Mouse (Mus musculus): Measurements from ENCODE around the gene Ttc24. TPM values are rescaled to one million over a fixed set of nuclear protein-coding genes. Genes with fewer than 3 reads are reported as not detected.
A peak's percentile ranks its signal among the peaks of the same experiment; 100 is the strongest.

Gene Ttc24
- polyA plus RNA-seq, 1 experiment from 2014 or later = not detected

- 90% methylated on average over 3 of the region's 3 CpGs for WGBS
These were observed 22.1 kb upstream of the Ttc24 start for GRCm38 (mm10) chr3:88100251-88100650.

GRCm38 (mm10) chr3:88097666-88098065, 19.6 kb upstream of the Ttc24 start:
- H3K36me3 ChIP-seq = peaks cover 71% of the 10 kb centered on the region
- 88% methylated on average over 6 of the region's 6 CpGs for WGBS
- H3K9me3 ChIP-seq = no peaks in the 10 kb centered on the region

More at GRCm38 (mm10) chr3:88100251-88100650, 22.1 kb upstream of the Ttc24 start:
- no peaks in the 10 kb centered on the region for H3K27me3 ChIP-seq
- H3K4me2 ChIP-seq (replicated peaks) = no peak overlapping the region
- H3K4me1 ChIP-seq = no peaks in the 10 kb centered on the region
- H3K9ac ChIP-seq (replicated peaks) = no peak overlapping the region
- H3K4me3 ChIP-seq = no peak overlapping the region
- no peak overlapping the region for H3K27ac ChIP-seq (replicated peaks)
- no peak for ATAC-seq (ENCODE audit: low FRiP score, low read depth)
- H3K36me3 ChIP-seq = peaks cover 74% of the 10 kb centered on the region
- no peaks in the 10 kb centered on the region for H3K9me3 ChIP-seq

GRCm38 (mm10) chr3:88094126-88094525, 16.0 kb upstream of the Ttc24 start:
- Histone ChIP-seq H3K4me3 (no peak overlapping the region), H3K27me3 (no peaks in the 10 kb centered on the region), H3K4me1 (no peaks in the 10 kb centered on the region), H3K36me3 (peaks cover 77% of the 10 kb centered on the region), H3K9me3 (no peaks in the 10 kb centered on the region), H3K27ac (replicated peaks) (no peak overlapping the region), H3K9ac (replicated peaks) (no peak overlapping the region), H3K4me2 (replicated peaks) (no peak overlapping the region)
- no peak for ATAC-seq (ENCODE audit: low FRiP score, low read depth)
- 89% methylated on average over 5 of the region's 5 CpGs for WGBS

More at GRCm38 (mm10) chr3:88097666-88098065, 19.6 kb upstream of the Ttc24 start:
- ATAC-seq (ENCODE audit: low FRiP score, low read depth) = no peak
- H3K4me2 ChIP-seq (replicated peaks) = no peak overlapping the region
- no peaks in the 10 kb centered on the region for H3K4me1 ChIP-seq
- H3K27me3 ChIP-seq = no peaks in the 10 kb centered on the region
- H3K9ac ChIP-seq (replicated peaks) = no peak overlapping the region
- H3K27ac ChIP-seq (replicated peaks) = no peak overlapping the region
- no peak overlapping the region for H3K4me3 ChIP-seq

- ATAC-seq (ENCODE audit: low FRiP score, low read depth) = no peak
- H3K27me3 ChIP-seq = no peaks in the 10 kb centered on the region
- H3K4me3 ChIP-seq = no peak overlapping the region
- H3K4me2 ChIP-seq (replicated peaks) = no peak overlapping the region
- no peaks in the 10 kb centered on the region for H3K4me1 ChIP-seq
- 95% methylated on average over 6 of the region's 6 CpGs for WGBS
- H3K9me3 ChIP-seq = no peaks in the 10 kb centered on the region
- peaks cover 69% of the 10 kb centered on the region for H3K36me3 ChIP-seq
- no peak overlapping the region for H3K27ac ChIP-seq (replicated peaks)
- no peak overlapping the region for H3K9ac ChIP-seq (replicated peaks)
These were observed 12.5 kb upstream of the Ttc24 start for GRCm38 (mm10) chr3:88090616-88091015.

GRCm38 (mm10) chr3:88090106-88090505, 12.0 kb upstream of the Ttc24 start:
- H3K4me2 ChIP-seq (replicated peaks) = no peak overlapping the region
- 94% methylated on average over 7 of the region's 7 CpGs for WGBS
- H3K27ac ChIP-seq (replicated peaks) = no peak overlapping the region
- no peak overlapping the region for H3K4me3 ChIP-seq
- H3K4me1 ChIP-seq = no peaks in the 10 kb centered on the region
- no peak overlapping the region for H3K9ac ChIP-seq (replicated peaks)
- peaks cover 70% of the 10 kb centered on the region for H3K36me3 ChIP-seq
- no peaks in the 10 kb centered on the region for H3K9me3 ChIP-seq
- no peaks in the 10 kb centered on the region for H3K27me3 ChIP-seq
- ATAC-seq (ENCODE audit: low FRiP score, low read depth) = no peak

- Histone ChIP-seq H3K4me3 (no peak overlapping the region), H3K36me3 (peaks cover 54% of the 10 kb centered on the region), H3K27me3 (no peaks in the 10 kb centered on the region), H3K9me3 (no peaks in the 10 kb centered on the region), H3K9ac (replicated peaks) (no peak overlapping the region), H3K4me2 (replicated peaks) (no peak overlapping the region), H3K4me1 (peaks cover 5% of the 10 kb centered on the region), H3K27ac (replicated peaks) (no peak overlapping the region)
- no peak for ATAC-seq (ENCODE audit: low FRiP score, low read depth)
- WGBS = 84% methylated on average over 1 of the region's 1 CpGs
These were observed 9.6 kb upstream of the Ttc24 start for GRCm38 (mm10) chr3:88087688-88088087.

GRCm38 (mm10) chr3:88085459-88085858, 7.4 kb upstream of the Ttc24 start:
- no peak overlapping the region for H3K9ac ChIP-seq (replicated peaks)
- WGBS = 94% methylated on average over 3 of the region's 9 CpGs
- H3K4me3 ChIP-seq = no peak overlapping the region
- peaks cover 32% of the 10 kb centered on the region for H3K36me3 ChIP-seq
- H3K4me2 ChIP-seq (replicated peaks) = no peak overlapping the region
- ATAC-seq (ENCODE audit: low FRiP score, low read depth) = no peak
- H3K4me1 ChIP-seq = peaks cover 17% of the 10 kb centered on the region
- H3K27ac ChIP-seq (replicated peaks) = no peak overlapping the region
- no peaks in the 10 kb centered on the region for H3K27me3 ChIP-seq
- no peaks in the 10 kb centered on the region for H3K9me3 ChIP-seq

GRCm38 (mm10) chr3:88084001-88084400, 5.9 kb upstream of the Ttc24 start:
- no peak overlapping the region for H3K4me2 ChIP-seq (replicated peaks)
- 86% methylated on average over 2 of the region's 2 CpGs for WGBS

GRCm38 (mm10) chr3:88082663-88083062, 4.6 kb upstream of the Ttc24 start:
- WGBS = 23% methylated on average over 4 of the region's 4 CpGs
- H3K4me2 ChIP-seq (replicated peaks) = peak overlapping the region; percentile 69
- H3K9ac ChIP-seq (replicated peaks) = peak overlapping the region; percentile 51; the same call in 1 of the 2 replicates
- H3K36me3 ChIP-seq = 0 out of 2 replicates have a peak, but pooled peaks cover 16% of the 10 kb centered on the region
- peaks cover 17% of the 10 kb centered on the region for H3K4me1 ChIP-seq
- no peak overlapping the region for H3K27ac ChIP-seq (replicated peaks)
- peak overlapping the region; percentile 52 for H3K4me3 ChIP-seq
- H3K27me3 ChIP-seq = no peaks in the 10 kb centered on the region
- no peak for ATAC-seq (ENCODE audit: low FRiP score, low read depth)
- no peaks in the 10 kb centered on the region for H3K9me3 ChIP-seq

More at GRCm38 (mm10) chr3:88084001-88084400, 5.9 kb upstream of the Ttc24 start:
- Histone ChIP-seq H3K27me3 (no peaks in the 10 kb centered on the region), H3K4me3 (no peak overlapping the region), H3K9me3 (no peaks in the 10 kb centered on the region), H3K9ac (replicated peaks) (no peak overlapping the region), H3K4me1 (peaks cover 17% of the 10 kb centered on the region), H3K27ac (replicated peaks) (no peak overlapping the region), H3K36me3 (0 out of 2 replicates have a peak, but pooled peaks cover 20% of the 10 kb centered on the region)
- no peak for ATAC-seq (ENCODE audit: low FRiP score, low read depth)

GRCm38 (mm10) chr3:88082224-88082618, 4.1 kb upstream of the Ttc24 start:
- Histone ChIP-seq H3K9ac (replicated peaks) (peak overlapping the region; percentile 51), H3K27ac (replicated peaks) (no peak overlapping the region), H3K4me2 (replicated peaks) (peak overlapping the region; percentile 69), H3K4me3 (peak overlapping the region; percentile 52), H3K36me3 (0 out of 2 replicates have a peak, but pooled peaks cover 16% of the 10 kb centered on the region), H3K9me3 (no peaks in the 10 kb centered on the region), H3K4me1 (peaks cover 17% of the 10 kb centered on the region), H3K27me3 (no peaks in the 10 kb centered on the region)
- 3% methylated on average over 13 of the region's 13 CpGs for WGBS
- no peak for ATAC-seq (ENCODE audit: low FRiP score, low read depth)

- Histone ChIP-seq H3K9ac (replicated peaks) (peak within 1 kb of the TSS; percentile 51), H3K36me3 (0 out of 2 replicates have a peak, but pooled peaks cover 13% of the 10 kb centered on the region)
- 18% methylated on average over 33 of the region's 33 CpGs for WGBS
These were observed 3.5 kb upstream of the Ttc24 start, which contains the start of gene Iqgap3 for GRCm38 (mm10) chr3:88081345-88082223. Iqgap3 (plus strand) TSS chr3:88081971.

GRCm38 (mm10) chr3:88077441-88077840, 663 bp downstream of the Ttc24 start:
- Histone ChIP-seq H3K4me1 (peaks cover 9% of the 10 kb centered on the region), H3K27ac (replicated peaks) (no peak overlapping the region), H3K4me3 (no peak overlapping the region), H3K4me2 (replicated peaks) (no peak overlapping the region), H3K9me3 (no peaks in the 10 kb centered on the region), H3K27me3 (peaks cover 8% of the 10 kb centered on the region; the same call in 1 of the 2 replicates), H3K36me3 (no peaks in the 10 kb centered on the region), H3K9ac (replicated peaks) (no peak overlapping the region)
- ATAC-seq (ENCODE audit: low FRiP score, low read depth) = no peak
- 38% methylated on average over 8 of the region's 8 CpGs for WGBS

More at GRCm38 (mm10) chr3:88081345-88082223, 3.5 kb upstream of the Ttc24 start, which contains the start of gene Iqgap3:
- H3K27me3 ChIP-seq = no peaks in the 10 kb centered on the region
- H3K27ac ChIP-seq (replicated peaks) = no peak within 1 kb of the TSS
- H3K4me3 ChIP-seq = peak within 1 kb of the TSS; percentile 52
- peaks cover 17% of the 10 kb centered on the region for H3K4me1 ChIP-seq
- no peaks in the 10 kb centered on the region for H3K9me3 ChIP-seq
- peak; percentile 91 for ATAC-seq (ENCODE audit: low FRiP score, low read depth)
- H3K4me2 ChIP-seq (replicated peaks) = peak within 1 kb of the TSS; percentile 69
